Mouse (Mus musculus): Measurements from ENCODE around the gene Cnot1.

Gene Cnot1

DNA sequence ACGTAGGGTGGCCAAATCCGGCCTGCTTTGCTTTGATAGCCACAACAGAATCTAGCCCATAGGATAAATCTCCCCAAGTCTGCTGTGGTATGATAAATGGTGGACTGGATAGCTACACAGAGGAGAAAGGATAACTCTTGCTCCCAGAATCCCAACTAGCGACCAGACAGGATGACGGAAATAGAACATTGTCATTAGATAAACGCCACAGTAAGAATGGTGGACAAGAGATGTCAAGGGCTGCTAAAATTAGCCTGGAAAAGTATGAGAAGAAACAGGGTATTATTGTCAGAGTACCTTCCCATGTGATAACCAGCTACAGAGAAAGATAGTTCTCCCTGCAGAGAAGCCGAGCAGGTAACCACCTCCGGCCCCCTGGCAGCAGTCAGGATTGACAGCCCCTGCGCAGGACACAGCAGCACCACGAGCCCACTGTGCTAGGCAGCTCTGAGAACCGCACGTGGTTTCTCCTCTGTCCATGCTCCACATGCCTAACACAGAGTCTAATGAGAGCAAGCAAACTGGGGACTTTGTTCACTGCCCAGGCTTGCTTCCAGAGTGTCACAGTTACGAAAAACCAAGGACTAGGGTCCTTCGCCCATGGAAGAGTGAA, 116.2 kb downstream of the Cnot1 start:
- TF ChIP-seq GATA4 (IDR thresholded peaks at IDR 0.05; ENCODE audit: insufficient replicate concordance, low read length): no peak

- TF ChIP-seq GATA4 (IDR thresholded peaks at IDR 0.05; ENCODE audit: insufficient replicate concordance, low read length): no peak
Measured at GRCm38 (mm10) chr8:95688073-95688672, 119.1 kb downstream of the Cnot1 start.

DNA sequence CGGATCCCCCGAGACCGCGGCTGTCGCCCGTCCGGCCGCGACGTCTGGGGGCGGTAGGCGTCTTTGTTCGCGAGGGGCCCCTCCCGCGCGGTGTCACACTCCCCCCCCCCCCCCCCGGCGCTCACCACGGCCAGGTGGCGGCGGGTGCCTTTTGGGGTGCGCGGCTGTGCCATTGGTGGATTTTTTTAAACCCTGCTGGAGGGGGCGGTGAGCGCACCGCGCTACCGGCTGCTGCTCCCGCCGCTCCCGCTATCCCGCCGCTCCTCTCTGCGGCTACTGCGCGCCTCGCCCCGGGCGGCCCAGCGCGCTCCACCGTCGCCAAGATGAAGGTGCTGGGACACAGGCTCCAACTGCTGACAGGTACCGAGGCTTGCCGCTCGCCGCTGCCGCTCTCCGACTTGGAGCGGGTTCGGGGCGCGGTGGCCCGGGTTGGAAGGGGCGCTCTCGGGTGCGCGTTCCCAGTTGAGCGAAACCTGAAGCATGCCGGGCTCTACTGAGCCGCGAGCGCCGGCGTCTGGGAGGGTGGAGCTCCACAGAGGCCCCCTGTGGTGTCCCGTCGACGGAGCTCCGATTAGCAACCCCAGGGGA, 129.1 kb downstream of the Cnot1 start:
- TF ChIP-seq GATA4 (IDR thresholded peaks at IDR 0.05; ENCODE audit: insufficient replicate concordance, low read length): no peak

- no peak for TF ChIP-seq GATA4 (IDR thresholded peaks at IDR 0.05; ENCODE audit: insufficient replicate concordance, low read length)
Measured at GRCm38 (mm10) chr8:95677591-95678023, 129.7 kb downstream of the Cnot1 start.

DNA sequence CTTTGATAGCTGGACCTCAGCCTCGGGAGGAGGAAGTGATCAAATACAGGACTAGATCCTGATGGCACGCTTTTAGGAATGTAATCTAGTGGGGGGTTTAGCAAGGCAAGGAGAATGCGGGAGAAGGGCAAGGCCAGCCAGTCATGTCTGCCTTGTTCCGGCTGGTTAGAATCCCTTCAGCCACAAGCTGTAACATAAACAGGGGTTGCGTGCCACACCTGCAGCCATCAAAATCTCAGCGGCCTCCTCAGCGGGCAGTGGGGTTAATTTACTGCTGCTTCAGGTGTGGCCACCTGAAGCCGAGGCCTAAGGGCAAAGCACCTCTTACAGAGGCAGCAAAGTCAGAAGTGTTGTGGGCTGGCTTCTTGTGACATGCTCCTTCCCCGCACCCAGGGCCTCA, 130.6 kb downstream of the Cnot1 start, which contains the start of gene Ndrg4:
Gene Ndrg4 (plus strand): TSS at position 350 of the 400 bp plus-strand sequence.
- no peak for TF ChIP-seq GATA4 (IDR thresholded peaks at IDR 0.05; ENCODE audit: insufficient replicate concordance, low read length)

- no peak for TF ChIP-seq GATA4 (IDR thresholded peaks at IDR 0.05; ENCODE audit: insufficient replicate concordance, low read length)
Measured at GRCm38 (mm10) chr8:95672811-95673210, 134.5 kb downstream of the Cnot1 start.

GRCm38 (mm10) chr8:95671861-95672260, 135.4 kb downstream of the Cnot1 start:
- no peak for TF ChIP-seq GATA4 (IDR thresholded peaks at IDR 0.05; ENCODE audit: insufficient replicate concordance, low read length)

GRCm38 (mm10) chr8:95669967-95670366, 137.3 kb downstream of the Cnot1 start:
- TF ChIP-seq GATA4 (IDR thresholded peaks at IDR 0.05; ENCODE audit: insufficient replicate concordance, low read length): no peak

Measured in liver, adult (tissue).